Mouse (Mus musculus) CH12.LX (cell line): ENCODE data around the gene Gpat3. TPM values are rescaled to one million over a fixed set of nuclear protein-coding genes. Genes with fewer than 3 reads are reported as not detected.

Experiments used
- DNase-seq: peaks from one replicate; pipeline ENCODE4 v3.0.0-alpha.2; 2013; ENCODE audit errors: extremely low read depth
- H3K27ac ChIP-seq: 2 replicates; pipeline ENCODE4 v1.5.1; 2012; ENCODE audit warnings: low read depth, mild to moderate bottlenecking, control low read depth, moderate library complexity; ENCODE audit not compliant: insufficient read depth
- H3K27me3 ChIP-seq: replicated peaks from 2 replicates; pipeline ENCODE3; 2012; ENCODE audit warnings: inconsistent platforms
- H3K36me3 ChIP-seq, 2 experiments: replicated peaks in 1 of 2; 2 replicates each; pipeline versions ENCODE3 to v1.6.1; 2012; ENCODE audit warnings: inconsistent platforms in 1 of 2, low read length in 1 of 2, mild to moderate bottlenecking in 1 of 2, mixed read lengths in 1 of 2, moderate library complexity in 1 of 2; ENCODE audit not compliant: control insufficient read depth in 1 of 2, insufficient read depth in 1 of 2
- H3K4me1 ChIP-seq, 2 experiments: 2 replicates each; pipeline ENCODE4 v1.6.1; 2012; ENCODE audit warnings: inconsistent platforms in 1 of 2, moderate library complexity in 1 of 2; ENCODE audit not compliant: insufficient read depth in 2 of 2, control insufficient read depth in 1 of 2
- H3K4me2 ChIP-seq: 2 replicates; pipeline ENCODE4 v1.6.1; 2012; ENCODE audit warnings: low read depth, mild to moderate bottlenecking, control low read depth; ENCODE audit not compliant: poor library complexity, insufficient read depth, severe bottlenecking
- H3K4me3 ChIP-seq, 3 experiments: fragments of 150-350 bp in 1 of 3; sonication (generic) in 1 of 3; replicated peaks in 1 of 3; 2 replicates each; pipeline versions ENCODE3 to v1.5.1; 2011 to 2012; ENCODE audit warnings: low read depth in 2 of 3, low read length in 2 of 3, mild to moderate bottlenecking in 2 of 3, moderate library complexity in 2 of 3, control low read depth in 1 of 3, improper control_type of control experiment in 1 of 3, inconsistent platforms in 1 of 3, mixed read lengths in 1 of 3; ENCODE audit not compliant: poor library complexity in 1 of 3
- H3K79me2 ChIP-seq: replicated peaks from 2 replicates; pipeline ENCODE4 v1.6.1; 2012; ENCODE audit warnings: mild to moderate bottlenecking, moderate library complexity; ENCODE audit not compliant: control insufficient read depth, poor library complexity, insufficient read depth, severe bottlenecking; ENCODE audit errors: extremely low read depth
- H3K9ac ChIP-seq: 2 replicates; pipeline ENCODE4 v1.6.1; 2012; ENCODE audit warnings: low read depth, mild to moderate bottlenecking, control low read depth, moderate library complexity; ENCODE audit not compliant: insufficient read depth
- H3K9me3 ChIP-seq: replicated peaks from 2 replicates; pipeline ENCODE3; 2012; ENCODE audit warnings: low read length, inconsistent platforms, mixed read lengths
- BHLHE40 ChIP-seq: IDR thresholded peaks from 2 replicates; pipeline ENCODE4 v1.6.1; 2011; ENCODE audit warnings: mild to moderate bottlenecking, low read depth, low read length, improper control_type of control experiment
- E2F4 ChIP-seq: IDR thresholded peaks from 2 replicates; pipeline ENCODE4 v1.6.1; 2011; ENCODE audit warnings: low read depth, low read length, improper control_type of control experiment; ENCODE audit not compliant: insufficient replicate concordance
- ELF1 ChIP-seq: IDR thresholded peaks from 2 replicates; pipeline ENCODE4 v1.6.1; 2014; ENCODE audit warnings: low read depth, mild to moderate bottlenecking, inconsistent platforms, low read length, improper control_type of control experiment
- EP300 ChIP-seq: IDR thresholded peaks from 2 replicates; pipeline ENCODE4 v1.6.1; 2011; ENCODE audit warnings: low read length, improper control_type of control experiment
- ETS1 ChIP-seq: conservative IDR thresholded peaks from 2 replicates; pipeline ENCODE4 v1.6.1; 2012; ENCODE audit warnings: low read depth, mild to moderate bottlenecking, inconsistent platforms, low read length, improper control_type of control experiment, moderate library complexity
- JUN ChIP-seq: IDR thresholded peaks from 2 replicates; pipeline ENCODE4 v1.6.1; 2011; ENCODE audit warnings: low read depth, mild to moderate bottlenecking, low read length, improper control_type of control experiment, moderate library complexity; ENCODE audit not compliant: insufficient read depth
- JUND ChIP-seq: conservative IDR thresholded peaks from 2 replicates; pipeline ENCODE4 v1.6.1; 2011; ENCODE audit warnings: low read depth, low read length, improper control_type of control experiment
- KAT2A ChIP-seq: IDR thresholded peaks from 2 replicates; pipeline ENCODE4 v1.6.1; 2012; ENCODE audit warnings: low read length, improper control_type of control experiment, inconsistent platforms; ENCODE audit not compliant: insufficient replicate concordance
- MAX ChIP-seq: IDR thresholded peaks from 2 replicates; pipeline ENCODE4 v1.6.1; 2011; ENCODE audit warnings: low read length, improper control_type of control experiment
- MEF2A ChIP-seq: IDR thresholded peaks from 2 replicates; pipeline ENCODE4 v1.6.1; 2014; ENCODE audit warnings: low read depth, mild to moderate bottlenecking, inconsistent platforms, low read length, improper control_type of control experiment, borderline replicate concordance
- MXI1 ChIP-seq: IDR thresholded peaks from 2 replicates; pipeline ENCODE4 v1.6.1; 2011; ENCODE audit warnings: mild to moderate bottlenecking, low read depth, low read length, improper control_type of control experiment
- MYC ChIP-seq: IDR thresholded peaks from 2 replicates; pipeline ENCODE4 v1.6.1; 2011; ENCODE audit warnings: low read depth, mild to moderate bottlenecking, improper control_type of control experiment, low read length
- NELFE ChIP-seq: IDR thresholded peaks from 2 replicates; pipeline ENCODE4 v1.6.1; 2011; ENCODE audit warnings: low read depth, low read length, improper control_type of control experiment
- NRF1 ChIP-seq: IDR thresholded peaks from 2 replicates; pipeline ENCODE4 v1.6.1; 2014; ENCODE audit warnings: low read depth, mild to moderate bottlenecking, inconsistent platforms, low read length, improper control_type of control experiment, moderate library complexity
- POLR2A ChIP-seq: IDR thresholded peaks from 2 replicates; pipeline ENCODE4 v1.6.1; 2011; ENCODE audit warnings: low read depth, mild to moderate bottlenecking, improper control_type of control experiment, low read length
- RAD21 ChIP-seq: IDR thresholded peaks from 2 replicates; pipeline ENCODE4 v1.6.1; 2011; ENCODE audit warnings: low read depth, mild to moderate bottlenecking, low read length, improper control_type of control experiment, moderate library complexity
- RCOR1 ChIP-seq: conservative IDR thresholded peaks from 2 replicates; pipeline ENCODE4 v1.6.1; 2012; ENCODE audit warnings: low read depth, mild to moderate bottlenecking, inconsistent platforms, low read length, improper control_type of control experiment
- SMC3 ChIP-seq: IDR thresholded peaks from 2 replicates; pipeline ENCODE4 v1.6.1; 2011; ENCODE audit warnings: low read depth, low read length, improper control_type of control experiment
- TBP ChIP-seq: conservative IDR thresholded peaks from 2 replicates; pipeline ENCODE4 v1.6.1; 2011; ENCODE audit warnings: low read depth, low read length, improper control_type of control experiment
- USF2 ChIP-seq: conservative IDR thresholded peaks from 2 replicates; pipeline ENCODE4 v1.6.1; 2011; ENCODE audit warnings: low read depth, low read length, improper control_type of control experiment
- ZMIZ1 ChIP-seq: IDR thresholded peaks from 2 replicates; pipeline ENCODE4 v1.6.1; 2012; ENCODE audit warnings: low read depth, mild to moderate bottlenecking, inconsistent platforms, low read length, improper control_type of control experiment
- ZNF384 ChIP-seq: IDR thresholded peaks from 2 replicates; pipeline ENCODE4 v1.6.1; 2012; ENCODE audit warnings: low read depth, low read length, improper control_type of control experiment, inconsistent platforms
- dilution Hi-C: fragments of 300-500 bp; cut with MboI; formaldehyde crosslinking; loops from 2 replicates; pipeline ENCODE4 v1.14.3; 2020; ENCODE audit warnings: low sequenced_read_pairs; ENCODE audit not compliant: extremely low pct_unique_long_range_greater_than_20kb, extremely low pct_ligation_motif_present
- in situ Hi-C: fragments of 300-500 bp; cut with MboI; formaldehyde crosslinking; loops from 3 replicates; pipeline ENCODE4 v1.14.3; 2019; ENCODE audit warnings: low sequenced_read_pairs, low pct_ligation_motif_present, low pct_unique_long_range_greater_than_20kb, mixed read lengths
- polyA plus RNA-seq: library from polyadenylated mRNA; unstranded; fragments of >175 nt; gene quantifications from 2 replicates; pipeline ENCODE4 v1.2.1, GENCODE M21; 2012; ENCODE audit warnings: low read depth; ENCODE audit not compliant: insufficient read length
- total RNA-seq, 2 experiments: library from RNA; depleted of rRNA; stranded (reverse); fragments of 300-350 nt in 1 of 2; fragments of >200 nt in 1 of 2; gene quantifications; 2 replicates each; pipeline ENCODE4 v1.2.3; 2012 to 2014

The Gpat3 gene
- total and polyA plus RNA-seq, 3 experiments: 0.68 to 1.5 (median 1.2) TPM

- no peak for DNase-seq
- Histone ChIP-seq H3K9ac (no peak overlapping the region), H3K27ac (no peak overlapping the region), H3K9me3 (no peaks in the 10 kb centered on the region), H3K36me3 (no peaks in the 10 kb centered on the region), H3K4me3 (no peak overlapping the region), H3K4me2 (no peak overlapping the region), H3K4me1 (peaks cover 2 to 8% of the 10 kb centered on the region in 2 experiments; a peak in 2 of 4 replicates), H3K79me2 (no peaks in the 10 kb centered on the region), H3K27me3 (no peaks in the 10 kb centered on the region)
- in situ Hi-C loops (no loop called here), dilution Hi-C loops (no loop called here)
- TF ChIP-seq NRF1: no peak
- no peak for TF ChIP-seq POLR2A
- no peak for TF ChIP-seq MEF2A
- no peak for TF ChIP-seq JUN
- no peak for TF ChIP-seq BHLHE40
- TF ChIP-seq JUND: no peak
Measured at GRCm38 (mm10) chr5:100863091-100863490, 17.6 kb downstream of the Gpat3 start.

- H3K27me3 ChIP-seq: no peaks in the 10 kb centered on the region
- TF ChIP-seq NELFE: no peak
- TF ChIP-seq ETS1: no peak
- no peak for TF ChIP-seq EP300
- TF ChIP-seq E2F4: no peak
- no peak for TF ChIP-seq KAT2A
- no peak for TF ChIP-seq TBP
- no peak for TF ChIP-seq SMC3
- TF ChIP-seq ELF1: no peak
- no peak for TF ChIP-seq ZNF384
- TF ChIP-seq USF2: no peak
- TF ChIP-seq RCOR1: no peak
- TF ChIP-seq ZMIZ1: no peak
- no peak for TF ChIP-seq NRF1
- TF ChIP-seq POLR2A: no peak
- TF ChIP-seq MXI1: no peak
- no peak for TF ChIP-seq MYC
- TF ChIP-seq MAX: no peak
- no peak for TF ChIP-seq RAD21
- TF ChIP-seq, all 38 proteins: peak for 0
- Histone ChIP-seq H3K9ac (no peak overlapping the region), H3K4me3 (no peak overlapping the region), H3K4me2 (no peak overlapping the region), H3K4me1 (peaks cover 5 to 8% of the 10 kb centered on the region in 2 experiments; a peak in 3 of 4 replicates), H3K36me3 (no peaks in the 10 kb centered on the region), H3K9me3 (no peaks in the 10 kb centered on the region), H3K79me2 (no peaks in the 10 kb centered on the region), H3K27ac (no peak overlapping the region)
- in situ Hi-C loops (no loop called here), dilution Hi-C loops (no loop called here)
- DNase-seq: no peak
Measured at GRCm38 (mm10) chr5:100864438-100864837, 18.9 kb downstream of the Gpat3 start.
